Mouse (Mus musculus) monocyte, adult 5-6 weeks (primary cell): Measurements from ENCODE around the gene Myadml2. TPM values are rescaled to one million over a fixed set of nuclear protein-coding genes. Genes with fewer than 3 reads are reported as not detected.

Experiments
- ATAC-seq: fragments of 153-309, 156-312 bp; replicated peaks from 2 replicates; pipeline ENCODE4 v1.8.0; 2017; ENCODE audit warnings: mild to moderate bottlenecking; ENCODE audit not compliant: low TSS enrichment, insufficient number of reproducible peaks, severe bottlenecking, poor library complexity, low FRiP score
- total RNA-seq: library from RNA; stranded (forward); fragments of 200-1000, 200-491, 200-594 nt; gene quantifications from 3 replicates; pipeline ENCODE4 v1.2.3, GENCODE M21; 2017

The Myadml2 gene
- total RNA-seq, 1 experiment from 2014 or later: not detected

GRCm38 (mm10) chr11:120665406-120665805 is 17.4 kb upstream of the Myadml2 start:
- no peak for ATAC-seq

DNA sequence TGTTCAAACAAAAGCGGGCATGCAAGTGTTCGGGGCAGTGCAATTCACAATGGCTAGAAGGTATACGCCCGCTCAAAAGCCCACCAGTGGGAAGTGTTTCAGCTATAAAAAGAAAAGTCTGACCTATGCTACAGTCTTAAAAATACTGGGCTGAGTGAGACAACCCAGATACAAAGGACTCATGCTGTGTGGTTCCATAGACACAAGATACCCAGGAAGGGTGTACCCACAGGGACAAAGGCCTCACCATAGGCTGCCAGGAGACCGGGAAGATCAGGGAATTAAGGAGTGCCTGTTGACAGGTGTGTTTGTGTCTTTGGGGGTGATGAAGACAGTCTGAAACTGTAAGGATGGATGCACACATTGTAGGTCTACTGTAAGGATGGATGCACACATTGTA is 15.8 kb upstream of the Myadml2 start:
- ATAC-seq: no peak

DNA sequence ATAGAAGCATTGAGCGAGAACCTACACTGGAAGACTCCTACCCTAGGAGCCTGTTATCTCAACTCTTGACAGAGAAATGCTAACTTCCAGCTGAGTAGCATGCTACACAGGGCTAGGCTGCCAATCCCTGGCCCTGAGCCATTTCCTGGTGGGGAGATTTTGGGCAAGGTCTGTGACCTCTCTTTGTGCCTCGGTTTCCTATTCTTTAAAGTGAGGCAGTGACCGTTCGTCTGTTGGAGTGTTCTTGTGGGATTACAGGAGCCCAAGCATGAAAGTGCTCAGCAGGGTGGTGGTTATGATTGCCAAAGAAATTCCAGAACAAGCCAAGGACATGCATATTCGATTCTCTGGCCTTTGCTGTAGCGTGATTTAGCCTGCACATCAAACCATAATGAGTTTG is 14.8 kb upstream of the Myadml2 start:
- ATAC-seq: no peak

- ATAC-seq: no peak
Measured at GRCm38 (mm10) chr11:120661076-120661460, 13.1 kb upstream of the Myadml2 start, which contains the start of gene Notum. TSS of gene Notum (minus strand) at chr11:120661175.

DNA sequence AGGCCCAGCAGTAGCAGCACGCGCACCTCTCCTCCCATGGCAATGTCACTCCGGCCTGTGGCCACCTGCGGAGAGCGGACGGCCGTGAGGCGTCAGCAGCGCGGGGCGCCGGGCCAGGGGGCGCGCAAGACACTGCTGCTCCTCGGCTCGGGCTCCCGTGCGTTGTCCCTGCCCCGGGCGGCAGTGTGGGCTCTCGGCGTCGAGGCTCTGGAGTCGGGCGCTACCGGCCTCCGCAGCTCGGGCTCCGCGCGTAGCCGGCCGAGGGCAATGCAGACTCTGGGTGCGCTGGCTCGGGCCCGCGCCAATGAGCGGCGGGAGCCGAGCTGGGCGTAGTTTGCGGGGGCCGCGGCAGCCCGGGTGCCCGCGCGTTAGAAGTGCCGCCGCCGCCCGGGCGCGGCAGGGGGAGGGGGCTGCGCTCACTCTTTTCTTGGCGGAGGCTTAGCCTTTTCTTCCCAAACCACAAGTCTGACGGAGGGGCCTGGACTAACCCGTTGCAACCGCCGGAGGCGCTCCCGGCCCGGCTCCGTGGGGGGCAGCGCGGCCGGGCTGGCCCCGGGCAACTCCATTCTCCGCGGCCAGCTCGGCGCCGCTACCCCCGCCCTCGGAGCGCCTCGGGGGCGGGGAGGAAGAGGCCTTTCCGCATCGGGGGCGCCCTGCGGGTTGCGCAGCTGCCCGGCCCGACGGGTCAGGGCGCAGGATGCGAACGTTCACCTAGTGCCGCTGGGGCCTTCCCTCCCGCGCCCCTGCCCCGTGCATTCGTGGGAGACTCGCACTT is 12.5 kb upstream of the Myadml2 start:
- ATAC-seq: no peak

DNA sequence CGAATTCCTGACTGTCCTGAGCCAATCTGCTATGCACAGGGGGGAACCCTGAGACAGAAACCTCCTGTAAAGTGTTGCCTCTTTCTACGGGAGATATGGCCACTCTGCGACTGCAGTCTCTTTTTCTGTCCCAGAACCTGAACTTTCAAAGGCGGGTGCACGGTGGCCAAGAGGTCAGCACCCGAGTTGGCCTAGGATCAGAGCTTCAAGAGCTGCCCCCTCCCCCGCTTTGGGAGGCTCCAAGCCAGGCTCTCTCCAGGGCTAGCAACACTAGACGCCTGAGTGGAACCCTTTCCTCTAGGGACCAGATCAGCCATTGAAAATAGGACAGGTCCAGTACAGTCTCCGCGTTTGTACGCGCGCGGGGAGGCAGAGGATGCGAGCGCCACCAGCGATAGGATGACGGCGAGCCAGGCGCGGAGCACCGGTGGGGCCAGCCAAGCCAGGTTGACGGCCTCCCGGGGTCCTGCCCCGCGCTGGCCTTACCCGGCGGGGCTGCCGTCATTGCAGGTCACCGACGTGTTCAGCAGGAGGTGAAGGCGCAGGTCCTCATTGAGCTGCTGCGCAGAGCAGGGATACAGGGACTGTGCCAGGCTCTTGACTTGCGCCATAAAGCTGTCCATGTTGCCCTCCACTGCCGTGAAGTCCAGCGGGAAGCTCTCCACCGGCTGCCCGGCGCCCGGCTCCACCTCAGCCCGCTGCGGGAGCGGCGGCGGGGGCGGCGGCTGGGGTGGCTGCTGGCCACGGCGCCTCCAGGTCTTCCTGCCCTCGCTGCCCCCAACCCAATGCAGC is 11.7 kb upstream of the Myadml2 start:
- ATAC-seq: no peak

- peak; percentile 44; the same call in 1 of the 2 replicates for ATAC-seq
Measured at GRCm38 (mm10) chr11:120658876-120659410, 11.0 kb upstream of the Myadml2 start.

DNA sequence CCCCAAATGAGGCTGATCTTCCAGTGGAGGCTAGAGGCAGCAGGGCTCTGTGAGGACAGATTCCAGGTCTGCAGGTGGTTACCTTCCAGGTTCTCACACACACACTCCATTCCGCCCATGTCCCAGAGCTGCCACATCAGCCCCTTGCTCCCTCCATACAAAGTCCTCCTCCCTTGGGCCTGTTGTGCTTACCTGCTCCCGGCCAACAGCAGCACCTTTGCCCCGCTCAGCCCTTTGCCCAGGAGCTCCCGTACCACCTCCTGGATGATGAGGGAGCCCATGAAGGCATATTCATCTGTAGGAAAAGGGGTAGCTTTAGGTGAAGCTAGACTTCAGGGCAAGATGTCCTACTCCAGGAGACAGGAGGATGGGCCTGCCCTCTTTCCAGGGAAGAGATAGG is 9.3 kb upstream of the Myadml2 start:
- no peak for ATAC-seq

GRCm38 (mm10) chr11:120654741-120655140 is 6.8 kb upstream of the Myadml2 start:
- ATAC-seq: no peak

- ATAC-seq: no peak
Measured at GRCm38 (mm10) chr11:120651872-120652271, 3.9 kb upstream of the Myadml2 start.

DNA sequence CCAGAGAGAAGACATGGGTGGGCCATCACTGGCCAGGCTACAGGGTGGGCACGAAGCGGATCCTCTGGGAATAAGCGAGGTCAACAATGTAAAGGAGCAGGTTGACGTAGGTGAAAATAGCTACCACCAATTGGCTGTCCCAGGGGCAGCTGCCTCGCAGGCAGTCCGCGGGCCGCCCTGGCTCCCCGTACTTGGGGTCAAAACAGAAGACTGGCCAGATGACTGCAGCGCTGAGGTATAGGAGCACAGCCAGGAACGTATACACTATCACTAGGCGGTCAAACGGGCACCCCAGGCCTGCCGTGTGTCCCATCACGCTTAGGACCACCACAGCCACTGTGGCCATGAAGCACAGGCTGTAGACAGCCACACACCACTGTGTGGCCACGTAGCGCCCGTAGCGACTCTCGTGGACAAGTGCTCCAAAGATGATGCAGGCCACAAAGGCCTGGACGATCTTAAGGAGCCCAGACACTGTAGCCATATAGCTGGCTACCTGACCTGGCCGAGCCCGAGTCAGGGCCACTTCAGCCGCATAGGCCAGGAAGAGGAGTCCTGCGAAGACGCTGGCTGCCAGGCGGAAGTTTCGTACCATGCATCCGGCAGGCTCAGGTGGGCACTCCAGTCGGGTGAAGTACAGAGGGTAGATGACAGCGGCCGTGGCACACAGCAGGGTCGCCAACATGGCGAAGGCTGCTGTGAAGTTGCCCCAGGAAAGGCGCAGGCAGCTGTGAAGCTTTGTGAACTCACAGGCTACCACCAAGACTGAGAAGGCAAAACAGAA is 719 bp downstream of the Myadml2 start:
- no peak for ATAC-seq

GRCm38 (mm10) chr11:120643601-120643987 is 4.4 kb downstream of the Myadml2 start, which contains the start of gene Pycr1:
TSS of gene Pycr1 (minus strand) at chr11:120643769.
- ATAC-seq: peak; percentile 94

DNA sequence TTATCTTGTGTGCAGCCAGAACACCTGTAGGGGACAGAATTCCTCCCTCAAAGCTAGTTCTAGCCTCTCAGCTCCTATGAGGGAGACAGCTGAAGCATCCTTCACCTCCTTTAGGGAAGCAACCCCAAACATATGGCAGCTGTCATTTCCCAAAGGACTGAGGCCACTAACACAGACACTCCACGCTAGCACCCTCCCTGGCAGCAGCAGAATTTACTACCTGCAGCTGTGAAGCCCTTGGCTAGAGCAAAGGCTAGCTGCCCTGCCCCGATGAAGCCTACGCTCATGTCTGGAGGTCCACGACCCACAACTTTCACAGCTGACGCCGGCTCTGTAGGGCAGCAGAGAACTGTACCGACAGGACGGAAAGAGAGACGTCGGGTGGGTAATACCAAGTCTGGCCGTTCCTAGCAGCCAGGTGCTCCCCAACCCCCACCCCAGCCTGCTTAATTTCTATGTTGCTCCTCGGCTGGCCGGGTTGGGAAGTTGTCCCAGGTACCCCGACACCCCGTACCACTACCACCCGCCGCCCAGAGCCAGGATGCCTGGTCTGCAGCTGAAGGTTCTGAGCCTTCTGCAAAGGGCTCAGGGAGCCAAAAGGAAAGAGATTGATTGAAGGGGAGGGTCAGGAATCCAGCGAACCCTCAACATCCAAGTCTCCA is 4.9 kb downstream of the Myadml2 start:
- no peak for ATAC-seq

DNA sequence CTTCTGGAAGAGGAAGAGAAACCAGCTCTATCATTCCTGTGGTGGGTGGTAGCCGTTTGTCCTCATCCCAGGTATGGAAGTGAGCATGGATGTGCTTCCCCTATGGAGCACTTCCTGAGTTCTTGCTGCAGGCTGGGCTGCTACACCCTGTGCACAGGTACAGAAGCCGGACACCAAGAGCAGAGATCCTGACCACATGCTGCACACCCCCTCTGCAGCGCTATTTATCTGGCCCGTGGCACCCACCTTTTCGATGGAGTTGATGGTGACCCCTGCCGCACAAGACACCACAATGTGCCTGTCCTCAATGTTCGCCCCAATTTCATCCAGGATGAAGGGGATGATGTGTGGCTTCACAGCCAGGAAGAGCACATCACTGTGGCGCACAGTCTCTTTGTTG is 6.1 kb downstream of the Myadml2 start:
- no peak for ATAC-seq

GRCm38 (mm10) chr11:120641255-120641654 is 6.7 kb downstream of the Myadml2 start:
- ATAC-seq: no peak

DNA sequence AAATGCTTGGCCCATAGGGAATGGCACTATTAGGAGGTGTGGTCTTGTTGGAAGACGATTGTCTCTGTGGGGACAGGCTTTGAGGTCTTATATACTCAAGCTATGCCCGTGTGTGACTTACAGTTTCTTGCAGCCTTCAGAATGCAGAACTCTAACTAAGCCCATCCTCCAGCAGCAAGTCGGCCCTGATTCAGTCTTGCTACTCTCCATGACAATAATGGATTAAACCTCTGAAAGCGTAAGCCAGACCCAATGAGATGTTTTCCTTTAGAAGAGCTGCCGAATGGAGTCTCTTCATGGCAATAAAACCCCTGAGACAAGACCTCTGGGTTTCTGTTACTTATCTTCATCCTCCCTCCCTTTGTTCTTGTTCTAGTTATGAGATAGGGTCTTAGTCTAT is 13.1 kb downstream of the Myadml2 start:
- no peak for ATAC-seq

GRCm38 (mm10) chr11:120633520-120634343 is 14.2 kb downstream of the Myadml2 start, which contains the start of gene Mafg:
TSS of gene Mafg (minus strand) at chr11:120633600.
- ATAC-seq: peak; percentile 36
